Mouse (Mus musculus): ENCODE data around the gene Socs2. TPM values are rescaled to one million over a fixed set of nuclear protein-coding genes. Genes with fewer than 3 reads are reported as not detected.

The Socs2 gene
- polyA plus RNA-seq, 1 experiment from 2014 or later, result 141 TPM

DNA sequence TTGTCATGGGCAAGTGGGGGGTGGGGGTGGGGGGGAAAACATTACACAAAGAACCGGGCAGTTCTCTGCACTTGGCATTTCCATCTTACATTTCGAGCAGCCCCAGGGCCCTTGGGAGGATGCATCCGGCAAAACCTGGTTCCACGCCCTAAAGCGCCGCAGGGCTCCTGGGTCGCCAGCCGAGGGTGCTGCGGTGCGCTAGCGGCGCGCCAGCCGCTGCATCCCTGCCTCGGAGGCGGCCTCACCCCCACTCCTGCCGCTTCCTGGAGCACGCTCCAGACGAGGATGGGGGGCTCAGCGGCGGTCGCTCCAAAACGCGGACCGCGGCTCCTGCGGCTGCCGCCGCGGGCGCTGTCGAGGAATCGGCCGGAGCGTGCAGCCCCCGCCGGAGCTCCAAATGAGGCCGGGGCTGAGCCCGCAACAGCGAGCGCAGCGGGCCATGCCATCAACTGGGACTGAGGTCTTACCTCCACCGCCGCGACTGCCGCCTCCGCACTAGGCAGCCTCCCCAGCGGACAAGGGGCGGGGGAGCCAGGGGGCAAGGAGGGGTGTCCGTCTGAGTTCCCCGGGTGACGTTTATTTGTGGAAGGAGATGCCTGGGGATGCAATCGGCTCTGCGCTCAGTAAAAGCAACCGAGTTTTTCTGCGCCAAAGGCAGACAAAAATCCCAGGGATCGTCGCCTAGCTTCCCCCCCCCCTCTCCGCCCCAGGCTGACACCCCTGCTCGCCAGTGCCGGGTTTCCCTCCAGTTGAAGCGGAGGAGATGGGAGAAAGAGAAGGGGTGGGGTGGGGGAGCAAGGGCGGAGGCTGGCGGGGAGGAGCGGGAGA is 1.2 kb downstream of the Socs2 start:
- no peaks in the 10 kb centered on the region for H3K27me3 ChIP-seq (ENCODE audit: control insufficient read depth, insufficient read depth, low read length)
- peak overlapping the region; percentile 92 for H3K9ac ChIP-seq (replicated peaks; ENCODE audit: low read depth, low read length)
- H3K9me3 ChIP-seq (ENCODE audit: control insufficient read depth, low read length), result no peaks in the 10 kb centered on the region
- peak overlapping the region; percentile 91 for H3K27ac ChIP-seq (ENCODE audit: low read depth, low read length)
- WGBS, result under 1% methylated on average over 62 of the region's 65 CpGs
- peak overlapping the region; percentile 84 for H3K4me3 ChIP-seq (ENCODE audit: low read depth, low read length)
- H3K4me2 ChIP-seq (ENCODE audit: low read depth, low read length), result peak overlapping the region; percentile 77
- no peaks in the 10 kb centered on the region; the same call in none of the 2 replicates for H3K36me3 ChIP-seq (ENCODE audit: control insufficient read depth, insufficient read depth, low read length)
- ATAC-seq (ENCODE audit: low read depth), result peak; percentile 22
- H3K4me1 ChIP-seq (ENCODE audit: control insufficient read depth, insufficient read depth, low read length), result peaks cover 12% of the 10 kb centered on the region; the same call in 1 of the 2 replicates

DNA sequence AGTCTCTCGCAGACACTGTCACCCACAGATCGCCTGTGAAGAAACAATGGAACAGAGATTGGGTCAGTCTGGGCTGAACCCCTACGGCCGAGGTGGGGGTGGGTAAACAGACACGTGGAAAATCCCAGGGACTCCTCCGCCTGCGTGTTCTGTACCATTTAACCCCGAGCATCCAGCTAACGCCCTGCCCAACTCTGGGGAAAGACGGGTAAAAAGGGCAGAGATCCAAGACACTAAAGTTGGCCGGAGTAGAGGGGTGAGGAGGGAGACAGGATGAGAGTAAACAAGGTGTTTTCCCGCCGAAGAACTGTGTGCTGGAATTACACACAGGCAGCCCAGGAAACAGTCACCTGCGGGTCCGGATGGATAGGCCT is 1.8 kb downstream of the Socs2 start:
- peak; percentile 1; the same call in 1 of the 2 replicates for ATAC-seq (ENCODE audit: low read depth)
- H3K9ac ChIP-seq (replicated peaks; ENCODE audit: low read depth, low read length), result peak overlapping the region; percentile 92
- 0% methylated on average over 15 of the region's 15 CpGs for WGBS

DNA sequence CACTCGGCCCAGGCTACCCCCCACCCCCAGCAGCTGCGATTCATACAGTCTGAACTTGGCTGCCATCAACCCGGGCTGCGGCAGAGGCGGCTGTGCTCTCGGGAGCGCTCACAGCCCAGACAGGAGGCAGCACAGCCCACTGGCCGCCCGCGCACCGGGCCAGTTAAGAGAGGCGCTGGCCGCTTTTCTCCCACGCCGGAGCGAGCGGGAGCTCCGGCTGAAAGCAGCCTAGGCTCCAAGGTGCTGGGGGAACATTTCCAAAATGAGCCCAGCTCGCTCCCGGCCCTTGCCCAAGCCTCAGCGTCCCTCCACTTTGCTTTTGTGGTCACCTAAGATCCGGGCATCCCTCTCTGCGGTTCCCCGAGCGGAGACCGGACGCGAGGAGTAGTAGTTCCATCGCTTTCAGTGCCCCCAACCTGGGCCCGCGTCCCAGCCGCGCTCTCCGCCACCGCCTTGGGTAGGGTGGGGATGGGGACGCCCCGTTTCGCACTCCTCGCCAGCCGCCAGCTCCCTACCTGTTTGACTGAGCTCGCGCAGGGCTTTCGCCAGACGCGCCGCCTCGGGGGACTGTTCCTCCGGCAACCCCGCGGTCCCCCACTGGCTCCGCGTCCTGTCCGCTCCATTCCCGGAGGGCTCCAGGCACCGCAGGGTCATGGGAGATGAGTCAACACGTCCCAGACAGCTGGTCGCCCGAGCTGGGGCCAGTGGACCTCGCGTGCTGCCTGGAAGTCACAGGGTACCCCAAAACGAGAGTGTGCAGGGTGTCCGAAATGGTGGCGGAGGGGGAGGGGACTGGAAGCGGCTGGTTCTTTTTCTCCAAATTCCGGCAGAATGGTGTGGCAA is 2.4 kb downstream of the Socs2 start:
- WGBS, result under 1% methylated on average over 62 of the region's 65 CpGs
- Histone ChIP-seq H3K27ac (ENCODE audit: low read depth, low read length) (peak overlapping the region; percentile 91), H3K9ac (replicated peaks; ENCODE audit: low read depth, low read length) (peak overlapping the region; percentile 92), H3K9me3 (ENCODE audit: control insufficient read depth, low read length) (no peaks in the 10 kb centered on the region), H3K36me3 (ENCODE audit: control insufficient read depth, insufficient read depth, low read length) (no peaks in the 10 kb centered on the region; the same call in none of the 2 replicates), H3K4me2 (ENCODE audit: low read depth, low read length) (peak overlapping the region; percentile 77), H3K27me3 (ENCODE audit: control insufficient read depth, insufficient read depth, low read length) (no peaks in the 10 kb centered on the region), H3K4me3 (ENCODE audit: low read depth, low read length) (peak overlapping the region; percentile 84), H3K4me1 (ENCODE audit: control insufficient read depth, insufficient read depth, low read length) (peaks cover 12% of the 10 kb centered on the region; the same call in 1 of the 2 replicates)
- no peak for ATAC-seq (ENCODE audit: low read depth)

More for the DNA sequence above, 1.8 kb downstream of the Socs2 start:
- Histone ChIP-seq H3K27me3 (ENCODE audit: control insufficient read depth, insufficient read depth, low read length) (no peaks in the 10 kb centered on the region), H3K27ac (ENCODE audit: low read depth, low read length) (peak overlapping the region; percentile 91), H3K4me2 (ENCODE audit: low read depth, low read length) (peak overlapping the region; percentile 77), H3K4me1 (ENCODE audit: control insufficient read depth, insufficient read depth, low read length) (peaks cover 12% of the 10 kb centered on the region; the same call in 1 of the 2 replicates), H3K9me3 (ENCODE audit: control insufficient read depth, low read length) (no peaks in the 10 kb centered on the region), H3K36me3 (ENCODE audit: control insufficient read depth, insufficient read depth, low read length) (no peaks in the 10 kb centered on the region; the same call in none of the 2 replicates), H3K4me3 (ENCODE audit: low read depth, low read length) (peak overlapping the region; percentile 84)

DNA sequence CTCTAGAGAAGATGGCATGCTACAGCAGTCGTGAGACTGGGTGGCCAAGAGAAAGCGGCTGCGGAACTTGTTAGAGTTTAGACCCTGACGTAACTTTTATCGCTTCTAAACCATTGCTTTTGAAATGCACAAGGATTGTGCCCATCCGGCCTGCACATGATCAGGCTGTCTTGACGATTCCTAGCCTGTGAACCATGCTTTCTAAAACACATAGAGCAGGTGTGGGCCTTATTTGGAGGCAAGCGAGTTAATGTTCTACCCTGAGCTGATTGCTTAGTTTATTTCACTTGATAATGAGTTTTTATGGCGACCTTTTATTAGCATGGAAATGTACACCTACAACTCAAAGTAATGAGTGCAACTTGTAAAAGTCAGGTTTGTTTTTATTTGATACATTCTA is 5.8 kb downstream of the Socs2 start:
- Histone ChIP-seq H3K4me2 (ENCODE audit: low read depth, low read length) (no peak overlapping the region; the same call in 1 of the 2 replicates), H3K4me1 (ENCODE audit: control insufficient read depth, insufficient read depth, low read length) (peaks cover 13% of the 10 kb centered on the region; the same call in 1 of the 2 replicates), H3K9ac (replicated peaks; ENCODE audit: low read depth, low read length) (no peak overlapping the region), H3K9me3 (ENCODE audit: control insufficient read depth, low read length) (no peaks in the 10 kb centered on the region), H3K4me3 (ENCODE audit: low read depth, low read length) (no peak overlapping the region), H3K36me3 (ENCODE audit: control insufficient read depth, insufficient read depth, low read length) (no peaks in the 10 kb centered on the region; the same call in none of the 2 replicates), H3K27me3 (ENCODE audit: control insufficient read depth, insufficient read depth, low read length) (no peaks in the 10 kb centered on the region), H3K27ac (ENCODE audit: low read depth, low read length) (no peak overlapping the region)
- 70% methylated on average over 9 of the region's 9 CpGs for WGBS
- ATAC-seq (ENCODE audit: low read depth), result no peak

DNA sequence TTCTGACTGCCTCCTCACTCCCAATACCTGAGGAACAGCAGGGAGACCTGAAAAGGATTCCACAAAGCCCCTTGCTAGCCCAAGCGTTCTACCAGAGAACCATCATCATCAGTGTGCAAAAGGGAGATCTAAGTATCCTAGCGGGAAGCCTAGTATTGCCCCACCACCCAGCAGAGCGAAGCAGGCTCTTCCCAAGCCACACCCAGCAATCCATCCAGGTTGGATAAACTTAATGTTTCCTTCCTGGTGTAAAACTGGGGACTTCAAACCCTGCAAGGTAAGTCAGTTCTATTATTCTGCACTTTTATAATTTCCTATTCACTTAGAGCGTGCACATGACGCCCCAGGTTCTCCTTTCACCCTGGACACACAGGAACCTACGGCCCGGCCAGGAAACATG is 6.3 kb downstream of the Socs2 start:
- Histone ChIP-seq H3K4me1 (ENCODE audit: control insufficient read depth, insufficient read depth, low read length) (peaks cover 13% of the 10 kb centered on the region; the same call in 1 of the 2 replicates), H3K27ac (ENCODE audit: low read depth, low read length) (no peak overlapping the region), H3K9ac (replicated peaks; ENCODE audit: low read depth, low read length) (no peak overlapping the region), H3K27me3 (ENCODE audit: control insufficient read depth, insufficient read depth, low read length) (no peaks in the 10 kb centered on the region), H3K9me3 (ENCODE audit: control insufficient read depth, low read length) (no peaks in the 10 kb centered on the region), H3K36me3 (ENCODE audit: control insufficient read depth, insufficient read depth, low read length) (no peaks in the 10 kb centered on the region; the same call in none of the 2 replicates), H3K4me2 (ENCODE audit: low read depth, low read length) (no peak overlapping the region; the same call in 1 of the 2 replicates), H3K4me3 (ENCODE audit: low read depth, low read length) (no peak overlapping the region)
- WGBS, result 86% methylated on average over 7 of the region's 7 CpGs
- no peak for ATAC-seq (ENCODE audit: low read depth)

DNA sequence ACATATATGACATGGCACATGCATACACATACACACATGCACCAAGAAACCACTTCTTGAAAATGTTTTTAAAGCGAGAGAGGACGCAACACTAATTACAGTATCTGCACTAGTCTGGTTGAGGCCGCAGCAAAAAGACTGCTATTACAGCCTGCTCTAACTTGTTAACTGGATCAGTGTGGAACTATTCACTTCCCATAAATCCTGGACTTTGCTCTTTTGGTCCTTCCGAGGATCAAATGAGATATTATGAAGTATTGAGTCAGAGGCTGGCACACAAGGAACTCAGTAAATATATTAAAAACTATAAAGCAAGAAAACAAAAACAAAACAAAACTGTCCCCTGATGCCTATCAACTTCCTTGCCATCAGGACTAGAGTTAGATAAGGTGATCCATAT is 6.8 kb downstream of the Socs2 start:
- Histone ChIP-seq H3K4me2 (ENCODE audit: low read depth, low read length) (no peak overlapping the region), H3K9me3 (ENCODE audit: control insufficient read depth, low read length) (no peaks in the 10 kb centered on the region), H3K9ac (replicated peaks; ENCODE audit: low read depth, low read length) (no peak overlapping the region), H3K4me3 (ENCODE audit: low read depth, low read length) (no peak overlapping the region), H3K27ac (ENCODE audit: low read depth, low read length) (no peak overlapping the region), H3K27me3 (ENCODE audit: control insufficient read depth, insufficient read depth, low read length) (no peaks in the 10 kb centered on the region), H3K36me3 (ENCODE audit: control insufficient read depth, insufficient read depth, low read length) (no peaks in the 10 kb centered on the region; the same call in none of the 2 replicates), H3K4me1 (ENCODE audit: control insufficient read depth, insufficient read depth, low read length) (peaks cover 13% of the 10 kb centered on the region; the same call in 1 of the 2 replicates)
- 94% methylated on average over 4 of the region's 4 CpGs for WGBS
- no peak for ATAC-seq (ENCODE audit: low read depth)

DNA sequence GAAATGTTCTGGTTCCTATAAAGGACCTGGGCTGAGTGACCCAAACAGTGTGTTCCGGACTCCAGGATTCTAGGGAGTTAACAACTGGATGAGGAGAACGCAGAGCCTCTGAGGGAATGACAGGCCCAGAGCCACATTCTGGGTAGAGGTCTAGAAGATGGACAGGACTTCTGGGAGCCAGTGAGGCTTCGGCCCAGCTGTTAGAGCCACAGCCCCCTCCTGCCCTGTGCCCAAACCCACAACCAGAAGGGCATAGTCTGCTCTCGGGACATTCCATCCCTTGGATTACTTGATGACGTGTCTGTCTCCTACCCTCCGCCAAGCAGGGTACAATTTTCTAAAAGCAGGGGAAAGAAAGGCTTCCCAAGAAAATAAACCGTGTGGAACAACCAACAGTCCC is 7.8 kb downstream of the Socs2 start:
- no peak overlapping the region for H3K9ac ChIP-seq (replicated peaks; ENCODE audit: low read depth, low read length)
- H3K27ac ChIP-seq (ENCODE audit: low read depth, low read length), result no peak overlapping the region
- H3K27me3 ChIP-seq (ENCODE audit: control insufficient read depth, insufficient read depth, low read length), result no peaks in the 10 kb centered on the region
- WGBS, result 82% methylated on average over 7 of the region's 7 CpGs
- H3K4me1 ChIP-seq (ENCODE audit: control insufficient read depth, insufficient read depth, low read length), result peaks cover 9% of the 10 kb centered on the region; the same call in 1 of the 2 replicates
- no peaks in the 10 kb centered on the region; the same call in none of the 2 replicates for H3K36me3 ChIP-seq (ENCODE audit: control insufficient read depth, insufficient read depth, low read length)
- no peaks in the 10 kb centered on the region for H3K9me3 ChIP-seq (ENCODE audit: control insufficient read depth, low read length)
- no peak for ATAC-seq (ENCODE audit: low read depth)
- no peak overlapping the region for H3K4me3 ChIP-seq (ENCODE audit: low read depth, low read length)
- no peak overlapping the region for H3K4me2 ChIP-seq (ENCODE audit: low read depth, low read length)

DNA sequence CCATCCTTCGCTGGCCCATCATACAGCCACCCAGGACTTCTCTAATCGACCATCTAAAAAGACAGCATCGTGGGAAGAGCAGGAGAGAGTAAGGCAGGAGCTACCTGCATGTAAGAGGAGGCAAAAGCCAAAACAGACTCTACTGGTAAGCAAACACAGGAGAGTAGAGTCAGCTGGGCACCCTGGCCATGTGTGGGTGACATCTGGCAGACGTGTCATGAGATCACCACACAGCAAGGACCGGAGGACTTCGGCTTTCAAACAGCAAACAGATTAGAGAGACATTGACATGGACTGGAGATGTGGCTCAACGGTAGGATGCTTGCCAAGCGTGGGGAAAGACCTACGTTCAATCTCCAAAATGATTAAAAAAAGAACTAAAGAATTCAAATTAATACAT is 8.5 kb downstream of the Socs2 start:
- no peaks in the 10 kb centered on the region for H3K9me3 ChIP-seq (ENCODE audit: control insufficient read depth, low read length)
- no peaks in the 10 kb centered on the region for H3K27me3 ChIP-seq (ENCODE audit: control insufficient read depth, insufficient read depth, low read length)
- ATAC-seq (ENCODE audit: low read depth), result no peak
- H3K4me1 ChIP-seq (ENCODE audit: control insufficient read depth, insufficient read depth, low read length), result peaks cover 5% of the 10 kb centered on the region; the same call in 1 of the 2 replicates
- no peak overlapping the region for H3K4me2 ChIP-seq (ENCODE audit: low read depth, low read length)
- WGBS, result 81% methylated on average over 9 of the region's 9 CpGs
- no peak overlapping the region for H3K27ac ChIP-seq (ENCODE audit: low read depth, low read length)
- no peak overlapping the region for H3K9ac ChIP-seq (replicated peaks; ENCODE audit: low read depth, low read length)
- no peak overlapping the region for H3K4me3 ChIP-seq (ENCODE audit: low read depth, low read length)
- H3K36me3 ChIP-seq (ENCODE audit: control insufficient read depth, insufficient read depth, low read length), result no peaks in the 10 kb centered on the region; the same call in none of the 2 replicates

Measured in neural tube, embryonic 14.5 days (tissue).